Mouse (Mus musculus): ENCODE measurements at regions not wholly inside any gene's neighbourhood (a gene's known extent, or its start where the extent isn't known, plus 50 kb on each side); places are given as distances from the start of the nearest gene placed in this dataset.

GRCm38 (mm10) chr4:87653440-87654165, 379.6 kb downstream of the Mllt3 start:
- H3K4me3 ChIP-seq (ENCODE audit: low read depth, low read length): no peak overlapping the region
- no peak for TF ChIP-seq CTCF (IDR thresholded peaks at IDR 0.05; ENCODE audit: low read depth)
- no peaks in the 10 kb centered on the region for H3K9me3 ChIP-seq (ENCODE audit: control insufficient read depth)
- 76% methylated on average over 5 of the region's 5 CpGs for WGBS
- no peak for ATAC-seq
- no peaks in the 10 kb centered on the region for H3K4me1 ChIP-seq (replicated peaks; ENCODE audit: control insufficient read depth, insufficient read depth, low read length)
- no peak overlapping the region for H3K27ac ChIP-seq (ENCODE audit: low read depth, low read length)
- H3K4me2 ChIP-seq (replicated peaks; ENCODE audit: low read depth): no peak overlapping the region
- H3K27me3 ChIP-seq (replicated peaks; ENCODE audit: control insufficient read depth, insufficient read depth, low read length): no peaks in the 10 kb centered on the region
- no peak overlapping the region for H3K9ac ChIP-seq (ENCODE audit: low read depth, low read length)
- H3K36me3 ChIP-seq (ENCODE audit: control insufficient read depth, insufficient read depth): no peaks in the 10 kb centered on the region

GRCm38 (mm10) chr4:87652314-87652934, 380.7 kb downstream of the Mllt3 start:
- TF ChIP-seq CTCF (IDR thresholded peaks at IDR 0.05; ENCODE audit: low read depth): no peak
- Histone ChIP-seq H3K9me3 (ENCODE audit: control insufficient read depth) (no peaks in the 10 kb centered on the region), H3K9ac (ENCODE audit: low read depth, low read length) (no peak overlapping the region), H3K4me3 (ENCODE audit: low read depth, low read length) (no peak overlapping the region), H3K4me2 (replicated peaks; ENCODE audit: low read depth) (no peak overlapping the region), H3K27me3 (replicated peaks; ENCODE audit: control insufficient read depth, insufficient read depth, low read length) (no peaks in the 10 kb centered on the region), H3K4me1 (replicated peaks; ENCODE audit: control insufficient read depth, insufficient read depth, low read length) (no peaks in the 10 kb centered on the region), H3K36me3 (ENCODE audit: control insufficient read depth, insufficient read depth) (no peaks in the 10 kb centered on the region), H3K27ac (ENCODE audit: low read depth, low read length) (no peak overlapping the region)
- ATAC-seq: peak; percentile 95
- whole genome bisulfite sequencing: 64% methylated on average over 8 of the region's 8 CpGs

- Histone ChIP-seq H3K27ac (ENCODE audit: low read depth, low read length) (no peak overlapping the region), H3K27me3 (replicated peaks; ENCODE audit: control insufficient read depth, insufficient read depth, low read length) (no peaks in the 10 kb centered on the region), H3K9ac (ENCODE audit: low read depth, low read length) (no peak overlapping the region), H3K36me3 (ENCODE audit: control insufficient read depth, insufficient read depth) (no peaks in the 10 kb centered on the region), H3K4me1 (replicated peaks; ENCODE audit: control insufficient read depth, insufficient read depth, low read length) (no peaks in the 10 kb centered on the region), H3K4me2 (replicated peaks; ENCODE audit: low read depth) (no peak overlapping the region), H3K9me3 (ENCODE audit: control insufficient read depth) (no peaks in the 10 kb centered on the region), H3K4me3 (ENCODE audit: low read depth, low read length) (no peak overlapping the region)
- no peak for TF ChIP-seq CTCF (IDR thresholded peaks at IDR 0.05; ENCODE audit: low read depth)
- ATAC-seq: no peak
- WGBS: 85% methylated on average over 3 of the region's 3 CpGs
Measured at GRCm38 (mm10) chr4:87651275-87651674, 381.9 kb downstream of the Mllt3 start.

- 80% methylated on average over 6 of the region's 6 CpGs for WGBS
- Histone ChIP-seq H3K4me1 (replicated peaks; ENCODE audit: control insufficient read depth, insufficient read depth, low read length) (no peaks in the 10 kb centered on the region), H3K4me3 (ENCODE audit: low read depth, low read length) (no peak overlapping the region), H3K36me3 (ENCODE audit: control insufficient read depth, insufficient read depth) (no peaks in the 10 kb centered on the region), H3K27ac (ENCODE audit: low read depth, low read length) (no peak overlapping the region), H3K4me2 (replicated peaks; ENCODE audit: low read depth) (no peak overlapping the region), H3K9me3 (ENCODE audit: control insufficient read depth) (no peaks in the 10 kb centered on the region), H3K27me3 (replicated peaks; ENCODE audit: control insufficient read depth, insufficient read depth, low read length) (no peaks in the 10 kb centered on the region), H3K9ac (ENCODE audit: low read depth, low read length) (no peak overlapping the region)
- no peak for ATAC-seq
- TF ChIP-seq CTCF (IDR thresholded peaks at IDR 0.05; ENCODE audit: low read depth): no peak
Measured at GRCm38 (mm10) chr4:87650837-87651236, 382.3 kb downstream of the Mllt3 start.

- Histone ChIP-seq H3K27ac (ENCODE audit: low read depth, low read length) (no peak overlapping the region), H3K4me1 (replicated peaks; ENCODE audit: control insufficient read depth, insufficient read depth, low read length) (no peaks in the 10 kb centered on the region), H3K27me3 (replicated peaks; ENCODE audit: control insufficient read depth, insufficient read depth, low read length) (no peaks in the 10 kb centered on the region), H3K9ac (ENCODE audit: low read depth, low read length) (no peak overlapping the region), H3K4me3 (ENCODE audit: low read depth, low read length) (no peak overlapping the region), H3K9me3 (ENCODE audit: control insufficient read depth) (no peaks in the 10 kb centered on the region), H3K36me3 (ENCODE audit: control insufficient read depth, insufficient read depth) (no peaks in the 10 kb centered on the region), H3K4me2 (replicated peaks; ENCODE audit: low read depth) (no peak overlapping the region)
- ATAC-seq: no peak
- TF ChIP-seq CTCF (IDR thresholded peaks at IDR 0.05; ENCODE audit: low read depth): no peak
- WGBS: 90% methylated on average over 3 of the region's 3 CpGs
Measured at GRCm38 (mm10) chr4:87650393-87650792, 382.8 kb downstream of the Mllt3 start.

- H3K27ac ChIP-seq (ENCODE audit: low read depth, low read length): no peak overlapping the region
- no peak overlapping the region for H3K4me3 ChIP-seq (ENCODE audit: low read depth, low read length)
- 0 out of 2 replicates have a peak overlapping the region, but pooled peaks have one; percentile 31 for H3K9ac ChIP-seq (ENCODE audit: low read depth, low read length)
- no peaks in the 10 kb centered on the region for H3K4me1 ChIP-seq (replicated peaks; ENCODE audit: control insufficient read depth, insufficient read depth, low read length)
- TF ChIP-seq CTCF (IDR thresholded peaks at IDR 0.05; ENCODE audit: low read depth): no peak
- no peaks in the 10 kb centered on the region for H3K9me3 ChIP-seq (ENCODE audit: control insufficient read depth)
- H3K36me3 ChIP-seq (ENCODE audit: control insufficient read depth, insufficient read depth): no peaks in the 10 kb centered on the region
- no peaks in the 10 kb centered on the region for H3K27me3 ChIP-seq (replicated peaks; ENCODE audit: control insufficient read depth, insufficient read depth, low read length)
- ATAC-seq: no peak
- H3K4me2 ChIP-seq (replicated peaks; ENCODE audit: low read depth): peak overlapping the region; percentile 69
Measured at GRCm38 (mm10) chr4:87648919-87649318, 384.2 kb downstream of the Mllt3 start.
